Mouse (Mus musculus): ENCODE measurements around the gene Gm10134.

GRCm38 (mm10) chr2:28535650-28536049, 29.8 kb downstream of the Gm10134 start:
- TF ChIP-seq CTCF (IDR thresholded peaks at IDR 0.05; ENCODE audit: borderline replicate concordance, extremely low read depth, insufficient read depth, insufficient read length) (no peak), POLR2A (IDR thresholded peaks at IDR 0.05; ENCODE audit: borderline replicate concordance, extremely low read depth, insufficient read depth, insufficient read length, poor library complexity, severe bottlenecking) (no peak)

All from brain, embryonic 14.5 days (tissue).